Mouse (Mus musculus) limb, embryonic 14.5 days (tissue): Measurements from ENCODE around the gene Erg. TPM values are rescaled to one million over a fixed set of nuclear protein-coding genes. Genes with fewer than 3 reads are reported as not detected.

Source experiments
- ATAC-seq: fragments of 200-750 bp; cut with Nextera tagmentation; 2 replicates; pipeline ENCODE4 v1.8.0; 2017; ENCODE audit warnings: low read depth, moderate number of reproducible peaks, moderate TSS enrichment; ENCODE audit not compliant: low FRiP score
- DNase-seq: peaks from one replicate; pipeline ENCODE4 v3.0.0-alpha.2; 2015; ENCODE audit warnings: low spot score
- H3K27ac ChIP-seq: fragments of 300-500 bp; sonication (generic); replicated peaks from 2 replicates; pipeline ENCODE4 v1.5.1; 2014; ENCODE audit warnings: low read depth, mild to moderate bottlenecking, low read length, moderate library complexity, mixed read lengths
- H3K27me3 ChIP-seq: fragments of 300-500 bp; sonication (generic); 2 replicates; pipeline ENCODE4 v1.6.1; 2014; ENCODE audit warnings: low read length, mixed read lengths; ENCODE audit not compliant: control insufficient read depth, insufficient read depth
- H3K36me3 ChIP-seq: fragments of 300-500 bp; sonication (generic); 2 replicates; pipeline ENCODE4 v1.6.1; 2014; ENCODE audit warnings: mild to moderate bottlenecking, low read length, moderate library complexity, mixed read lengths; ENCODE audit not compliant: control insufficient read depth, insufficient read depth
- H3K4me1 ChIP-seq: fragments of 300-500 bp; sonication (generic); 2 replicates; pipeline ENCODE4 v1.6.1; 2014; ENCODE audit warnings: antibody characterized with exemption, low read length, mixed read lengths; ENCODE audit not compliant: control insufficient read depth, insufficient read depth
- H3K4me2 ChIP-seq: fragments of 300-500 bp; sonication (generic); replicated peaks from 2 replicates; pipeline ENCODE4 v1.6.1; 2014; ENCODE audit warnings: low read depth, mild to moderate bottlenecking, low read length, moderate library complexity; ENCODE audit not compliant: severe bottlenecking
- H3K4me3 ChIP-seq: fragments of 300-500 bp; sonication (generic); replicated peaks from 2 replicates; pipeline ENCODE4 v1.5.1; 2014; ENCODE audit warnings: low read length
- H3K9ac ChIP-seq: fragments of 300-500 bp; sonication (generic); 2 replicates; pipeline ENCODE4 v1.6.1; 2014; ENCODE audit warnings: mild to moderate bottlenecking, low read depth, low read length, moderate library complexity; ENCODE audit not compliant: severe bottlenecking
- H3K9me3 ChIP-seq: fragments of 300-500 bp; sonication (generic); 2 replicates; pipeline ENCODE4 v1.6.1; 2016; ENCODE audit warnings: low read length; ENCODE audit not compliant: control insufficient read depth
- POLR2A ChIP-seq: fragments of 200-500 bp; IDR thresholded peaks from 2 replicates; pipeline ENCODE4 v1.8.0; 2012; ENCODE audit warnings: inconsistent platforms, mild to moderate bottlenecking, moderate library complexity, borderline replicate concordance; ENCODE audit not compliant: insufficient read depth, insufficient read length; ENCODE audit errors: extremely low read depth
- WGBS: fragments of 180-500 bp; shearing (Covaris S2); extraction: QIAGEN DNeasy Blood & Tissue Kit; methylation state at CpG from one replicate; pipeline ENCODE4 v1.1.7; 2014; 5-methylcytosine and 5-hydroxymethylcytosine counted together
- polyA plus RNA-seq, 2 experiments: library from polyadenylated mRNA; depleted of rRNA in 1 of 2; stranded (reverse) in 1 of 2; unstranded in 1 of 2; fragments of >200 nt; fragmentation: Nextera tagmentation in 1 of 2; extraction: Ambion mirVana in 1 of 2; gene quantifications; 2 replicates each; pipeline versions ENCODE4 v1.2.1 to v1.2.3; 2012 to 2014

Gene Erg
- polyA plus RNA-seq, 2 experiments = 18.9 to 40.6 TPM

DNA sequence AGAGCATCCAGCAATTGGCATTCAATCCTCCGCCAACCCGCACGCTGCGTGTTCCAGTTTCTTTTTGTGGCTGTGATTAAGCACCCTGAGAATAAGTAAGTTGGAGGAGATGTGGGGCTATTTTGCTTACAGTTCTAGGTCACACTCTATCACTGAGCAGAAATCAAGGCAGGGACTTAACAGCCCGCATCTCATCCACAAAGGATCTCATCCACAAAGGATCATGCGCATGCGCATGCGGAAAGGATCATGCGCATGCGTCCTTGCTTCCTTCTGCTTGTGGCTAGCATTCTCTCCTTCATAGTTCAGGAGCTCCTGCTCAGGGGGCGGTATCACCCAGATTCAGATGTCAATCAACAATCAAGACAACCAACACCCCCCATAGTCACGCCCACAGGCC, 42.9 kb downstream of the Erg start:
- no peaks in the 10 kb centered on the region for H3K27me3 ChIP-seq
- 0 out of 2 replicates have a peak, but pooled peaks cover 3% of the 10 kb centered on the region for H3K9me3 ChIP-seq
- no peak for TF ChIP-seq POLR2A
- H3K4me1 ChIP-seq = 0 out of 2 replicates have a peak, but pooled peaks cover 3% of the 10 kb centered on the region
- peaks cover 5% of the 10 kb centered on the region; the same call in 1 of the 2 replicates for H3K36me3 ChIP-seq
- DNase-seq = no peak
- ATAC-seq = no peak
- H3K4me2 ChIP-seq = no peak overlapping the region
- no peak overlapping the region for H3K4me3 ChIP-seq
- H3K27ac ChIP-seq = no peak overlapping the region
- WGBS = 87% methylated on average over 12 of the region's 12 CpGs
- no peak overlapping the region for H3K9ac ChIP-seq

DNA sequence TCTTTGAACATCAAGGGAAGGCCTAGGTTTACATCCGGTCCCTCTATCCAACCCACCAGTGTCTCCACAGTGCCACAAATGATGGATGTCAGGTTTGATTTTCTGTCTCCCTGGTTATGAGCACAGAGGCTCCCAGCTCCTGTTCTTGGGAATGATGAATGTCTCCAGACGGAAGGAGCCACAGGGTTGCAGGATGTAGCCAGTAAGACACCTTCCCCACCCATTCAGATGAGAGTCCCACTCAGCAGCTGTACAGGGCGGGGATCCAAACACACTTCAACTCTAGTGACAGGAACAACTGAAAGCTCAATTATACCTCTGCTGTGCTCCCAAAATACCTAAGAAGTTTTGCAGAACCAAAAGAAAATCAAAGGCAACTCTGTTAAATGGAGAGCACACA, 51.2 kb downstream of the Erg start:
- DNase-seq = no peak
- Histone ChIP-seq H3K4me3 (no peak overlapping the region), H3K9me3 (no peaks in the 10 kb centered on the region), H3K9ac (no peak overlapping the region), H3K27ac (no peak overlapping the region), H3K4me2 (no peak overlapping the region), H3K27me3 (no peaks in the 10 kb centered on the region), H3K4me1 (no peaks in the 10 kb centered on the region), H3K36me3 (peaks cover 5% of the 10 kb centered on the region; the same call in 1 of the 2 replicates)
- no peak for ATAC-seq
- no peak for TF ChIP-seq POLR2A
- 67% methylated on average over 3 of the region's 3 CpGs for WGBS

DNA sequence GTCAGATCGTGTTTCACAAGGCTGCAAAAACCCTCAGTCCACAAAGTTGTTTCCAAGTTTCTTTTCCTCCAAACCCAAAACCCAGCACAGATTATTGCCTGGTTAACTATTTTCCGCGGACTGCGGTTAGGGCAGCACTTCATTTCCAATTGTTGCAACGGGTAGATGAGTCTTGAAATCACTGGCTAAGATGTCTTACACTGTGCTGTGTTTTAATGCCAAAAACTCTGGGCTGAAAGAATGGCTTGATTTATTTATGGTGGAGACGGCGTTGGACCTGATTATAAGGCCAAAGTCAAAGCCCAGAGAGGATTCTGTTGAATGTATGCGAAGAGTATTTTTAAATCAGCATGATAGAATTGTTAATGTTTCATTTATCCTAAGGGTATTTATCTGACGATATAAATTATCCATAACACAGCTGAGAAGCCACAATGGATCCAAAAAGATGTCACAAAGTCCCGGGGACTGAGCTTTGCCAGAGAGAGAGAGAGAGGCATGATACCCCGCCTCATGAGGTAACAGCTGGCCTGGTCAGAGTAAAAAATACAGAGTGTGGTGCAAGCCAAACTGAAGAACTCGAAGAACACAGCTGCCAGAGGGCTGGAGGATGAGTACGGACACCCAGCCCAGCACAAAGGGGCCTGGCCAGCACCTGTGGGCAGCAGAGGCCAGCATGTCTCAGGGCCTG, 53.9 kb downstream of the Erg start:
- Histone ChIP-seq H3K36me3 (peaks cover 5% of the 10 kb centered on the region; the same call in 1 of the 2 replicates), H3K9me3 (no peaks in the 10 kb centered on the region), H3K27ac (no peak overlapping the region), H3K27me3 (no peaks in the 10 kb centered on the region), H3K4me3 (no peak overlapping the region), H3K4me1 (no peaks in the 10 kb centered on the region), H3K4me2 (no peak overlapping the region), H3K9ac (no peak overlapping the region)
- 71% methylated on average over 13 of the region's 13 CpGs for WGBS
- ATAC-seq = no peak
- no peak for TF ChIP-seq POLR2A
- DNase-seq = no peak

DNA sequence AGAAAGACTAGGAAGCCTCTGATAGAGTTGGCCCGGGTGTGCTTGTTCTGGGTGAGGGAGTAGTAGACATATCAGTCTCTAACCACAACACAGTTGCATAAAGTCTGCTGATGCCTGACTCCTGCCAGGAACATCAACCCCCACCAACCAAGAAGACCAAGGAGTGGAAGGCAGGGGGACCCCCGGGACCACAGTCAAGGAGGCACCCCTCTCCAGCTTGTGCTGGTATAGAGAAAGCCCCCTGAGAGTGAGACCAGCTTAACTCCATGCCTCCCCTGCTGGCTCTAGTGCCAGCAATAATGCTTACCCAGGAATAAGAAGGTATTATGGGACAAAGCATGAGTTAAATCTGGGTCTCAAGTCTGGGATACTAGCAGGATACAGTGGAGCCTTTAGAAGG, 58.8 kb downstream of the Erg start:
- H3K4me1 ChIP-seq = no peaks in the 10 kb centered on the region
- peaks cover 8% of the 10 kb centered on the region for H3K36me3 ChIP-seq
- no peak overlapping the region for H3K4me3 ChIP-seq
- ATAC-seq (no peak), DNase-seq (no peak)
- TF ChIP-seq POLR2A = no peak
- H3K9me3 ChIP-seq = no peaks in the 10 kb centered on the region
- WGBS = 89% methylated on average over 2 of the region's 2 CpGs
- H3K27me3 ChIP-seq = no peaks in the 10 kb centered on the region
- H3K27ac ChIP-seq = no peak overlapping the region
- H3K4me2 ChIP-seq = no peak overlapping the region
- H3K9ac ChIP-seq = no peak overlapping the region

DNA sequence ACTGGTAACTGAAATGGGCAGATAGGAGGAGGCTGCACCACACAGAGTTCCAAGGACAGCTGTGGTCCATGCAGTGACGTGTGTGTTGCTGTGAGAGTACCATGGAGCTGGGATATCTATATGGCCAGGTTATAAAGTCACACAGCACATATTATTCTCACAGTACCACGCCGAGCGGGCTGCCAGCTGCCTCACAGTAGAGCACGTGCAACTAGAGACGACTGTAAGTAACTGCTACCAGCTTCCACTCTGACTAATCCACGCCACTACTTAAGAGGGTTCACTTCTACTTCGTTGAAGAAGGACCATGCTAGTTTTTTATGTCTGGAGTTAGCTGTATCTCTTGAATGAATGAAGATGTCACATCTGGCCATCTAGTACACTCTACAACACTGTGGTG, 66.9 kb downstream of the Erg start:
- 35% methylated on average over 8 of the region's 8 CpGs for WGBS
- Histone ChIP-seq H3K4me2 (no peak overlapping the region), H3K27ac (no peak overlapping the region), H3K4me1 (peaks cover 9% of the 10 kb centered on the region), H3K27me3 (no peaks in the 10 kb centered on the region), H3K9ac (no peak overlapping the region), H3K4me3 (no peak overlapping the region), H3K9me3 (no peaks in the 10 kb centered on the region), H3K36me3 (peaks cover 10% of the 10 kb centered on the region)
- no peak for TF ChIP-seq POLR2A
- ATAC-seq (no peak), DNase-seq (no peak)
